Mouse (Mus musculus) adrenal gland, adult 18-20 months (tissue): ENCODE measurements around the gene Rfx3. TPM values are rescaled to one million over a fixed set of nuclear protein-coding genes. Genes with fewer than 3 reads are reported as not detected.
A peak's percentile ranks its signal among the peaks of the same experiment; 100 is the strongest.

Experiments used
- DNase-seq, 2 experiments: peaks; one replicate each; pipeline ENCODE4 v3.0.0; 2021 to 2022; ENCODE audit warnings: low spot score in 2 of 2
- total RNA-seq, 2 experiments: library from RNA; stranded (reverse); gene quantifications; 1 replicate in 1 of 2; 2 replicates in 1 of 2; pipeline ENCODE4 v1.2.3; 2021

Gene Rfx3
- total RNA-seq, 2 experiments from 2014 or later, result 4.8 to 5.9 TPM

GRCm38 (mm10) chr19:27905976-27906375 lies 105.0 kb downstream of the Rfx3 start:
- DNase-seq, result no peak

GRCm38 (mm10) chr19:27905172-27905571 lies 105.8 kb downstream of the Rfx3 start:
- no peak for DNase-seq

- no peak for DNase-seq
Measured at GRCm38 (mm10) chr19:27904655-27905054, 106.3 kb downstream of the Rfx3 start.

- no peak for DNase-seq
Measured at GRCm38 (mm10) chr19:27904209-27904608, 106.8 kb downstream of the Rfx3 start.

GRCm38 (mm10) chr19:27902601-27903000 lies 108.4 kb downstream of the Rfx3 start:
- no peak for DNase-seq

GRCm38 (mm10) chr19:27901693-27902092 lies 109.3 kb downstream of the Rfx3 start:
- no peak for DNase-seq

GRCm38 (mm10) chr19:27884520-27884919 lies 126.4 kb downstream of the Rfx3 start:
- DNase-seq, result no peak

- DNase-seq, result no peak
Measured at GRCm38 (mm10) chr19:27877429-27877828, 133.5 kb downstream of the Rfx3 start.

GRCm38 (mm10) chr19:27870794-27871193 lies 140.2 kb downstream of the Rfx3 start:
- DNase-seq, result no peak

- DNase-seq, result no peak
Measured at GRCm38 (mm10) chr19:27859641-27860040, 151.3 kb downstream of the Rfx3 start.

GRCm38 (mm10) chr19:27848946-27849345 lies 162.0 kb downstream of the Rfx3 start:
- DNase-seq, result no peak

- no peak for DNase-seq
Measured at GRCm38 (mm10) chr19:27847055-27847454, 163.9 kb downstream of the Rfx3 start.

GRCm38 (mm10) chr19:27838635-27839034 lies 172.3 kb downstream of the Rfx3 start:
- DNase-seq, result no peak

- DNase-seq, result no peak
Measured at GRCm38 (mm10) chr19:27838041-27838440, 172.9 kb downstream of the Rfx3 start.

GRCm38 (mm10) chr19:27832448-27832847 lies 178.5 kb downstream of the Rfx3 start:
- DNase-seq, result no peak

GRCm38 (mm10) chr19:27828316-27828715 lies 182.7 kb downstream of the Rfx3 start:
- no peak for DNase-seq

- DNase-seq, result peak in 1 of 2 experiments; percentile 14
Measured at GRCm38 (mm10) chr19:27817661-27818060, 193.3 kb downstream of the Rfx3 start.

GRCm38 (mm10) chr19:27780030-27780429 lies 230.9 kb downstream of the Rfx3 start:
- peak; percentile 46 to 51 for DNase-seq

GRCm38 (mm10) chr19:27770716-27771265 lies 240.2 kb downstream of the Rfx3 start:
- no peak for DNase-seq

GRCm38 (mm10) chr19:27768444-27768843 lies 242.5 kb downstream of the Rfx3 start:
- DNase-seq, result no peak

- DNase-seq, result no peak
Measured at GRCm38 (mm10) chr19:27760309-27760708, 250.7 kb downstream of the Rfx3 start.

GRCm38 (mm10) chr19:27759347-27759746 lies 251.6 kb downstream of the Rfx3 start:
- no peak for DNase-seq

- DNase-seq, result no peak
Measured at GRCm38 (mm10) chr19:27747301-27747700, 263.7 kb downstream of the Rfx3 start.

- no peak for DNase-seq
Measured at GRCm38 (mm10) chr19:27738908-27739307, 272.1 kb downstream of the Rfx3 start.
